Comparison of ENCODE assay signal across 11 mouse cellular contexts in genomic region chr13:113499079-113499710, GRCm38 (mm10).
DNase-seq lines count a peak whose midpoint lies in the region.
"Had no signal": no experiment of that assay in that cellular context is flagged by ENCODE, and none has a peak within 500 bp of the region (broad histone marks: within the 10 kb centered on the region; RNA-seq: fewer than 3 reads in every experiment).

No protein-coding gene starts in this region.

- DNase-seq in adrenal gland, postnatal 14 days: peak; percentile 21
- no peak for DNase-seq in adrenal gland, postnatal 4 days (ENCODE audit: low spot score in 2 of 2)
- DNase-seq in kidney, postnatal 4 days: peak; percentile 54 to 71
- DNase-seq in kidney, adult 9 months: no peak
- peak; percentile 61 for DNase-seq in gastrocnemius, adult 18-20 months (ENCODE audit: low spot score)
- DNase-seq in heart, postnatal 4 days: peak; percentile 41
- no peak for DNase-seq in cerebellum, postnatal 4 days (ENCODE audit: low spot score in 2 of 2)
- no peak for DNase-seq in ovary, postnatal 14 days (ENCODE audit: low spot score)
- DNase-seq: adrenal gland, adult 8-10 months; cerebellum, postnatal 14 days; right cerebral cortex, adult 18-20 months had no signal

Comparison
In these comparisons a context has a peak if more than half of its experiments do, and no peak if none do; other contexts are left out.
1. DNase-seq: peak in adrenal gland, postnatal 14 days (single experiment), kidney, postnatal 4 days (2 of 2), gastrocnemius, adult 18-20 months (single experiment) and heart, postnatal 4 days (single experiment); none in adrenal gland, postnatal 4 days (0 of 2), kidney, adult 9 months (single experiment), cerebellum, postnatal 4 days (0 of 2) and ovary, postnatal 14 days (single experiment).